Mouse (Mus musculus) heart, embryonic 16.5 days (tissue): ENCODE measurements around the gene Uap1l1. TPM values are rescaled to one million over a fixed set of nuclear protein-coding genes. Genes with fewer than 3 reads are reported as not detected.

Experiments
- ATAC-seq: fragments of 200-750 bp; cut with Nextera tagmentation; replicated peaks from 2 replicates; pipeline ENCODE4 v1.8.0; 2017; ENCODE audit warnings: moderate number of reproducible peaks; ENCODE audit not compliant: insufficient read depth, low FRiP score; ENCODE audit errors: extremely low read depth
- H3K27ac ChIP-seq: fragments of 300-500 bp; sonication (generic); 2 replicates; pipeline ENCODE4 v1.5.1; 2014; ENCODE audit warnings: mild to moderate bottlenecking, low read length, control low read depth, moderate library complexity
- H3K27me3 ChIP-seq: fragments of 300-500 bp; sonication (generic); 2 replicates; pipeline ENCODE4 v1.6.1; 2014; ENCODE audit warnings: low read length, mixed read lengths; ENCODE audit not compliant: control insufficient read depth, insufficient read depth
- H3K36me3 ChIP-seq: fragments of 300-500 bp; sonication (generic); 2 replicates; pipeline ENCODE4 v1.6.1; 2014; ENCODE audit not compliant: control insufficient read depth, insufficient read depth
- H3K4me1 ChIP-seq: fragments of 300-500 bp; sonication (generic); 2 replicates; pipeline ENCODE4 v1.6.1; 2014; ENCODE audit warnings: low read length, mixed read lengths; ENCODE audit not compliant: control insufficient read depth, insufficient read depth
- H3K4me2 ChIP-seq: fragments of 300-500 bp; sonication (generic); 2 replicates; pipeline ENCODE4 v1.6.1; 2014; ENCODE audit warnings: low read depth, mild to moderate bottlenecking, control low read depth, low read length
- H3K4me3 ChIP-seq: fragments of 300-500 bp; sonication (generic); 2 replicates; pipeline ENCODE4 v1.5.1; 2014; ENCODE audit warnings: mild to moderate bottlenecking, control low read depth, low read length
- H3K9ac ChIP-seq: fragments of 300-500 bp; sonication (generic); 2 replicates; pipeline ENCODE4 v1.6.1; 2014; ENCODE audit warnings: low read length, control low read depth
- H3K9me3 ChIP-seq: fragments of 300-500 bp; sonication (generic); replicated peaks from 2 replicates; pipeline ENCODE4 v1.6.1; 2016; ENCODE audit warnings: low read length; ENCODE audit not compliant: control insufficient read depth
- WGBS: fragments of 180-500 bp; shearing (Covaris S2); extraction: QIAGEN DNeasy Blood & Tissue Kit; methylation state at CpG from one replicate; pipeline ENCODE4 v1.1.7; 2014; 5-methylcytosine and 5-hydroxymethylcytosine counted together
- polyA plus RNA-seq: library from polyadenylated mRNA; unstranded; fragments of >200 nt; fragmentation: Nextera tagmentation; extraction: Ambion mirVana; gene quantifications from 2 replicates; pipeline ENCODE4 v1.2.1, GENCODE M21; 2015

The Uap1l1 gene
- polyA plus RNA-seq, 1 experiment from 2014 or later: 18.8 TPM

DNA sequence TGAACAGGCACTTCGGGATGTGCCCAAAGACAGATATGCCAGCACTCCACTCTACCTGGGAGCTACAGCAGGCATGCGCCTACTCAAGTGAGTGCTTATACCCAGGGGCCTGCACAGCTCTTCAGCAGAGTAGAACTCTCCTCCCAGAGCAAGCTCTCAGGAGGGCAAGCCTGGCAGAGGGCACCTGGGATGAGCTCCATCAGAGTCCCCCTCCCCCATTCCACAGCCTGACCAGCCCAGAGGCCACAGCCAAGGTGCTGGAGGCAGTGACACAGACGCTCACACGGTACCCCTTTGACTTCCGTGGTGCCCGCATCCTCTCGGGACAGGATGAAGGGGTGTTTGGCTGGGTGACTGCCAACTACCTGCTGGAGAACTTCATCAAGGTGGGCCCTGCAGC, 32.6 kb upstream of the Uap1l1 start:
- WGBS: 86% methylated on average over 7 of the region's 7 CpGs

GRCm38 (mm10) chr2:25397010-25397409, 31.5 kb upstream of the Uap1l1 start:
- no peak overlapping the region for H3K9ac ChIP-seq
- 67% methylated on average over 1 of the region's 1 CpGs for WGBS
- H3K36me3 ChIP-seq: no peaks in the 10 kb centered on the region
- no peak overlapping the region for H3K4me3 ChIP-seq
- H3K4me2 ChIP-seq: no peak overlapping the region
- peaks cover 6% of the 10 kb centered on the region; the same call in 1 of the 2 replicates for H3K4me1 ChIP-seq
- H3K27me3 ChIP-seq: peaks cover 71% of the 10 kb centered on the region
- no peak overlapping the region for H3K27ac ChIP-seq
- no peak for ATAC-seq
- no peaks in the 10 kb centered on the region for H3K9me3 ChIP-seq

More for the DNA sequence above, 32.6 kb upstream of the Uap1l1 start:
- no peak for ATAC-seq
- Histone ChIP-seq H3K27me3 (peaks cover 79% of the 10 kb centered on the region), H3K4me2 (no peak overlapping the region), H3K9me3 (no peaks in the 10 kb centered on the region), H3K36me3 (no peaks in the 10 kb centered on the region), H3K9ac (no peak overlapping the region), H3K4me3 (no peak overlapping the region), H3K27ac (no peak overlapping the region), H3K4me1 (peaks cover 6% of the 10 kb centered on the region; the same call in 1 of the 2 replicates)

- peaks cover 67% of the 10 kb centered on the region for H3K27me3 ChIP-seq
- H3K4me1 ChIP-seq: peaks cover 6% of the 10 kb centered on the region; the same call in 1 of the 2 replicates
- no peaks in the 10 kb centered on the region for H3K9me3 ChIP-seq
- H3K9ac ChIP-seq: no peak overlapping the region; the same call in 1 of the 2 replicates
- H3K4me3 ChIP-seq: peak overlapping the region; percentile 47; the same call in 1 of the 2 replicates
- H3K36me3 ChIP-seq: no peaks in the 10 kb centered on the region
- peak overlapping the region; percentile 68 for H3K4me2 ChIP-seq
- no peak for ATAC-seq
- no peak overlapping the region for H3K27ac ChIP-seq
- 28% methylated on average over 3 of the region's 3 CpGs for WGBS
These were observed 31.1 kb upstream of the Uap1l1 start for GRCm38 (mm10) chr2:25396597-25396983.

DNA sequence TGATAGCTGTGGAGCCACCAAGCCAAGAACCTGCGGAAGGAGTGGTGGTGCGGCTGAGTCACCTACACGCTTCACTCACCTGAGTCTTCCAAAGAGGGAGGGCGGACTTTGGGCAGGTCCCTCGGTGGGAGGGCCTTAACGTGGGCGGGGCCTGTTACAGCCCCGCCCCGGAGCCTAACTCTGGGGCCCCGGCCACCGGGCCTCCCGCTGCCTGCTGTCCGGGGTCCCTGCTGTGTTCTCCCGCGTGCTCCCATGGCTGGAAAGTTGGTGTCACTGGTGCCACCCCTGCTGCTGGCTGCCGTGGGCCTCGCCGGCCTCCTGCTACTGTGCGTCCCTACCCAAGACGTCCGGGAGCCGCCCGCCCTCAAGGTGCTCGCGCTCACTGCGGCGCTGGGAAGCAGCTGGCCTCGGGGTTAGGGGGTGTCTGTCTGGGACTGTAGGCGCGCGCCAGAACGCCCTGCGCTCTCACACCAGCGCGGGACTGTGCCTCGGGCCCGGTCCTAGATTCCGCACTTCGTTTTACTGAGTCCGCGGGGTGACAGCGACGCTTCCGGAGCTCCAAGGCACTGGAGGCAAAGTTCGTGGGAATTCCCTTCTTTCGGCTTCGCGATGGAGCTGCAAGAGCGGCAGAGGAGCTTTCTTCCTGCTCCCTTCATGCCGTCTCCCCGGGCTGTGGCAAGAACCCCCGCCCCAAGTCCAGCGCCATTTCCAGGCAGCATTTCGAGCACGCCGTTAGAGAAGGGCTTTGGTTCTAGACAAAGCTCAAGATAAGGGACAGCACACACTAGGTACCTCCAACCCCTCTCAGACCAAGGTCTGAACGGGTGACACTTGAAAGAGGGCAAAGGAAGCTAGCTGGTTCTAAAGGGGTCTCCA, 30.5 kb upstream of the Uap1l1 start, which contains the start of gene Entpd2:
Entpd2 (plus strand) TSS at position 154 of the 876 bp plus-strand sequence.
- H3K4me3 ChIP-seq: peak within 1 kb of the TSS; percentile 47
- no peaks in the 10 kb centered on the region for H3K9me3 ChIP-seq
- H3K4me2 ChIP-seq: peak within 1 kb of the TSS; percentile 68
- WGBS: 2% methylated on average over 57 of the region's 57 CpGs
- 0 out of 2 replicates have a peak, but pooled peaks have one; percentile 5 for ATAC-seq
- H3K36me3 ChIP-seq: no peaks in the 10 kb centered on the region
- H3K27me3 ChIP-seq: peaks cover 61% of the 10 kb centered on the region
- H3K4me1 ChIP-seq: peaks cover 6% of the 10 kb centered on the region; the same call in 1 of the 2 replicates
- H3K27ac ChIP-seq: no peak within 1 kb of the TSS
- peak within 1 kb of the TSS; percentile 50 for H3K9ac ChIP-seq

DNA sequence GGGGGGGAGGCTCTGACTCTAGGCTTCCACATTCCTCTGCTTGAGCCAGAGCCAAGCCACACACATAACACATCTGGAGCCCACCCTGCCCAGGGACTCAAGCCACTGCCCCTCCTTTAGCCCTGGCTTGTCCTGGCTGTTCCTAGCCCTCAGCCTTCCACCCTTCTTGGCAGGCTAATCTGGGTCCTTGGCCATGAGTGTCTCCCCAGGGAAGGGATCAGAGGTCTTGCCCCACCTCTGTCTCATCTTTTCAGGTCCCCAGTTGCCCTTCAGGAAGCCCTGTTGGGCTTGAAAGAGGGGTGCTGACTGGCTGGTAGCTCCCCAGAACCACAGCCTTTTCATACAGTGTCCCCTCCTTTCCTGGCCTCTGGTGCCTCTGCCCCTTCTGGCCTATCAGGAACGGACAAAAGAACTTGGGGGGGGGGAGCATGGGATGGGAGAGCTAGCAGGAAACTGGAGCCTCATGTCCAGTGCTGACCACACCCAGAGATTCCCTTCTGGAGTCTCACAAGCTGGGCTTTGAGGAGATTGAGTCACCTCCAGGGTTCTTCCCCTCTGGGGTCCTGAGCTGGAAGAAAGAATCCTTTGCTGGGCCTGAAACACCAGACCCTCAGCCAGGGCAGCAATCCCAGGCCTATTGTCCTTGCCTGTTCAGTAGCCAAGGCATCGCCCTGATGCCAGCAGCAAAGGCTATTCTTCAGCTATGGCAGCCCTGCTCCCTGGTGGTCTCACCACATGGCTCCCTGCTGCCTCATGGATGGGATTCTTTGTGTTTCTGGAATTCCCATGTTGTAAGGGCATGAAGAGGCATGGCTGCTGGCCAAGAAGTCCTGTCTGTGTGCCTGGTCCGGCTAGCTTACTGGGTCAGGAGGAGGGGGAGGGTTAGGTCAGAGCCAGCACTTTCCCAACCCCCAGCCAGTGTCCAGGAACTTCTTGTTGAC, 29.1 kb upstream of the Uap1l1 start:
- 34% methylated on average over 3 of the region's 3 CpGs for WGBS
- ATAC-seq: no peak
- peaks cover 50% of the 10 kb centered on the region for H3K27me3 ChIP-seq

DNA sequence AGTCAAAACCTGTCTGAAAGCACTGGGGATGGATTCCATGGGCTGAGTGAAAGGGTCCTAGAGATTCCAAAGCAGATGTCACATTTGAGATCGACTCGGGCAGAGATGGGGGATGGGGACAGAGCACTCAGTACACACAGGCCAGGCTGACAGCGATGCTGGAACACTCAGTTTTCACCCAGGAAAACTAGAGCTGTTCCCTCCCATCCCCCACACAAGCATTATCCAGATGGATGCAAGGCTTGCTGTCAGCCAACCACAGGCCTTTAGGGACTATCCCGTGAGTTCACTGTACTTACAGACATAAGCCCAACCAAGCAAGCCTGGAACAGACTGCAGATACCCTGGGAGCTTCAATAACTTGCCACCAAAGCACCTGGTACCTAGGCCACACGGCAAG, 25.8 kb upstream of the Uap1l1 start:
- peaks cover 19% of the 10 kb centered on the region for H3K27me3 ChIP-seq
- H3K27ac ChIP-seq: no peak overlapping the region
- no peaks in the 10 kb centered on the region for H3K36me3 ChIP-seq
- no peak overlapping the region for H3K9ac ChIP-seq
- H3K4me3 ChIP-seq: no peak overlapping the region
- H3K4me2 ChIP-seq: no peak overlapping the region
- H3K4me1 ChIP-seq: peaks cover 6% of the 10 kb centered on the region; the same call in 1 of the 2 replicates
- 66% methylated on average over 5 of the region's 5 CpGs for WGBS
- no peak for ATAC-seq
- H3K9me3 ChIP-seq: no peaks in the 10 kb centered on the region

More for the DNA sequence above, 29.1 kb upstream of the Uap1l1 start:
- Histone ChIP-seq H3K4me2 (no peak overlapping the region), H3K4me3 (no peak overlapping the region), H3K9me3 (no peaks in the 10 kb centered on the region), H3K27ac (no peak overlapping the region), H3K4me1 (peaks cover 6% of the 10 kb centered on the region; the same call in 1 of the 2 replicates), H3K36me3 (no peaks in the 10 kb centered on the region), H3K9ac (no peak overlapping the region)

DNA sequence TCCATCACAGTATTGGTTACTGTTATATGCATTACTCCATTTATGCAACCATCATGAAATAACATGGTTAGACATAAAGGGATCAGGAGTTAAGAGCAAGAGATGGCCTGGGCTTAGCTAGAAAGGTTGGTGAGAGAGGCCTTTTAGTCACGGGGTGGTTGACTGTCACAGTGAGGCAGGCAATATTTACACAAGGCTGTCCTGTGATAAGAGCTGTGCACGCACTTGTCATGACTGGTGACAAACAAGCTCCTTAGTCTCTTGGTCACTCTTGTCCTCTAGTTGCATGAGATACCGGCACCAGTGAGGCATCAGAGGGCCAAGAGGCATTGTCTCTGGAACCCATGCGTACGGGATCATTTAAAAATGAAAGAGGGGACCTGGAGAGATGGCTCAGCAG, 19.0 kb upstream of the Uap1l1 start:
- Histone ChIP-seq H3K4me2 (no peak overlapping the region), H3K9ac (no peak overlapping the region), H3K36me3 (no peaks in the 10 kb centered on the region), H3K27ac (no peak overlapping the region), H3K27me3 (0 out of 2 replicates have a peak, but pooled peaks cover 2% of the 10 kb centered on the region), H3K4me1 (no peaks in the 10 kb centered on the region), H3K4me3 (no peak overlapping the region), H3K9me3 (no peaks in the 10 kb centered on the region)
- WGBS: 50% methylated on average over 5 of the region's 5 CpGs
- no peak for ATAC-seq

DNA sequence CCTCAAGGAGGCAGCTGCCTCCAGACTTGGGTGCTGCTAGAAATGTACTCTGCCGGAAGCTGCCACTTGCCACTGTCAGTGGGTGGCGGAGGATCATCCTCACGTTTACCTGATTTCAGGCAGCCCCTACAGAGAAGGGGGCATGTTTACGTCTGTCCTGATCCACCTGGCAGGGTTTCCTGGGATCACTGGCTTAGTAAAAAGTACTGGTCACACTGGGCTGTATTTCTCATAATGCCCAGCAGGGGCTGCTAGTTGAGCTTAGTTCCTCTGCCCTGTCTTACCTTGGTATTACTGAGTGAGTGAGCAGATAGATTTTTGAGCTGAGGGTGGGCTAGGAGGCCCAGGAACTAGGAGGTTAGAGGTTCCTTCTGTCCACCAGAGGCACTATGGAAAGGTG, 11.1 kb upstream of the Uap1l1 start:
- Histone ChIP-seq H3K9me3 (no peaks in the 10 kb centered on the region), H3K27me3 (no peaks in the 10 kb centered on the region; the same call in 1 of the 2 replicates), H3K4me1 (peaks cover 14% of the 10 kb centered on the region), H3K9ac (no peak overlapping the region), H3K4me3 (no peak overlapping the region), H3K4me2 (no peak overlapping the region), H3K36me3 (peaks cover 2% of the 10 kb centered on the region; the same call in 1 of the 2 replicates), H3K27ac (no peak overlapping the region)
- 55% methylated on average over 4 of the region's 4 CpGs for WGBS
- ATAC-seq: no peak
